Mouse (Mus musculus): ENCODE data around the gene Cstf3.

Gene Cstf3

DNA sequence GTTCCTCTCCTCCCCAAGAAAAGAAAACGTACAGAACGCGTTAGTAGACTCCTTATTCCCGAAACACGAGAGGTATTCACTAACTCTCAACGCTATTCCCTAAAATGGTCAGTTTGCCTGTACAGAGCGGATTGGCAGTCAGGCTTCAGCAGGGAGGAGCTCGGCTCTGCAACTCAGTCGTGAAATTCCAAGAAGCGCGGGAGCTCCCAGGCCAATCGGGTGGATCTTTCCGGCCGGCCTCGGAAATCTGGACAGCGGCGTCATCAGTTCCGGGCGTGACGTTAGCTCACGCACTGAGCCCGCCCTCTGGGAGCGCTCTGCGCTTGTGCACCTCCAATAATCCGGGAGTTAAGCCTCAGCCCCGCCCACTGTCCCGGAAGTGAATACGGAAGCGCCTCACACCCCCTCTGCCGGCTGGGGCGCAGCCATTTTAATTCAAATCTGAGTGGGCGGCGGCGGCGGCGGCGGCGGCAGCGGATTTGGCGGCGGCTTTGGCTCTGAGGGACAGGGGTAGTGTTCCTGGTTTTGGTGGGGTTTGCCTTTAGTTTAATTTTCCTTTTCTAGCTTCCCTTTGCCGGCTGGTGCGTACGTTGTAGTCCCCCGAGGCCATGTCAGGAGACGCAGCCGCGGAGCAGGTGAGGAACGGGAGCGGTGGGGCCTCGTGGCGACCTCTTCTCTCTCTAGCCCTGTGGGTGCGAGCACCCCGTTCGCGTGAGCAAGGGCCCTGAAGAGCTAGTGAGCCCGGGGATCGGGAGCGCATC lies at the start of gene Cstf3:
Cstf3 (plus strand) TSS at position 456 of the 761 bp plus-strand sequence.
- ATAC-seq (ENCODE audit: low TSS enrichment) = peak; percentile 95

DNA sequence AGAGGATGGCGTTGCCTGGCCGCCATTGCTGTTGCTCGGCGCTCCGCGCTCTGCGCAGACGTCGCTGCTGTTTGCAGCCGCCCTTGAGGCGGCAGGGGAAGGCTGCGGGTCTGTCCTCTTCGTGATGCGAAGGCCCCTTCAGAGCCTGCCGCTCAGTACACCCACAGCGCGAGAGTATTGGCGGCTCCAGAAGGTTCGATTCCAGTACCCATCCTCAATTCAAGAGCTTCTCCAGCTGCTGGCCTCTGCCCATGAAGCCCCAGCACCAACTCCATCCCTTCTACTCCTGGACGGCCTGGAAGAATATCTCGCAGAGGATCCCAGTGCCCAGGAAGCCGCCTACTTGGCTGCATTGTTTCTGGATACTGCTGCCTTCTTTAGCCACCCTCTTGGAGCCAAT lies 33.6 kb upstream of the Cstf3 start:
- peak; percentile 47; the same call in 1 of the 2 replicates for ATAC-seq (ENCODE audit: low TSS enrichment)

DNA sequence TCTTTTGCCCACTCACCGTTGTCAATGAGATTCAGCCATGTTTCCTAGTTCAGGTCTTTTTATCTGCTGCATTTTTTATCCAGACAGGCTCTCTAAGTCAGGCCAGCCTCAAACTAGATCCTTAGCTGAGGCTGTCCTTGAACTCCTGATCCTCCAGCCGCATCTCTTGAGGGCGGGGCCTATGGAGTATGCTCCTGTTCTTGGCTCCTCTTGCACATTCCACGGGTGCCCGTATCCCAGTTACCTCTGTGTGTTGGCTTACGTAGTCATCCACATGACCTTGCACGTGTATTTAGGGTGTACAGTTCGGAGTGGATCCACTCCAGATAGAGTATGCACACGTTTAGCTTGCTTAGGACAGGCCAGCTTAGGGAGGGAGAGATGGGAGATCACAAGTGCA lies 32.6 kb upstream of the Cstf3 start:
- no peak for ATAC-seq (ENCODE audit: low TSS enrichment)

DNA sequence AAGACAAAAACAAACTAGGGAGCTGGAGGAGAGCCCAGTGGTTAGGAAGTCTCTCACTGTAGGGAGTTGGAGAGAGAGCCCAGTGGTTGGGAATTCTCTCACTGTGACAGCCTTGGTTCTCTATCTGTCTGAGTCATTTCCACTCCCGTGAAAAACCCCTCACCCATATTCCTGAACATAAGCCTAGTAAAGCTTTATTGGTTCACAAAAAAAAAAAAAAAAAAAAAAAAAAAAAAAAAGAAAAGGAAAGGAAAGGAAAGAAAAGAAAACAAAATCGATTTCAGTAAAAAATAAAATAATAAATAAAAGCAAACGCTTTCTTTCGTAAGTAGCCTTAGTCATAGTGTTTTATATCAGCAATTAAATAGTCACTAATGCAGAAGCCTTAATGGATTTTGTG lies 32.0 kb upstream of the Cstf3 start:
- ATAC-seq (ENCODE audit: low TSS enrichment) = no peak

DNA sequence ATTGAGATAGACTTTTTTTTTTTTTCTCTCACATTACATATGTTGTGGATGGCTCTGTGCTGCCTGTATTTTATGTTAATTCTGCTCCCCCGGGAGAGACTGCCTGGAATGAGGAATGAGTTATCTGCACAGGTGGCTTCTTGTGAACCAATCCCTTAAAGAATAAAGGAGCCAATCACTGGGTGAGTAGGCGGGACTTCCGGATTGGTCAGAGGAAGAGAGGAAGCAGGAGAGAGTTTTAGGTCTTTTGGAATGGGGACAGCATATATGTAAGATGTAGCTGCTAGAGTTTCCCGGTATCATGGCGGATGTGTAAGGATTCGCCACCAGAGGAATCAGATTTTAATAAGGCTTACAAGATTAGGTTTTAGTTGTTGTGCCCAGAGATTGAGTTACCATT lies 31.4 kb upstream of the Cstf3 start:
- no peak for ATAC-seq (ENCODE audit: low TSS enrichment)

DNA sequence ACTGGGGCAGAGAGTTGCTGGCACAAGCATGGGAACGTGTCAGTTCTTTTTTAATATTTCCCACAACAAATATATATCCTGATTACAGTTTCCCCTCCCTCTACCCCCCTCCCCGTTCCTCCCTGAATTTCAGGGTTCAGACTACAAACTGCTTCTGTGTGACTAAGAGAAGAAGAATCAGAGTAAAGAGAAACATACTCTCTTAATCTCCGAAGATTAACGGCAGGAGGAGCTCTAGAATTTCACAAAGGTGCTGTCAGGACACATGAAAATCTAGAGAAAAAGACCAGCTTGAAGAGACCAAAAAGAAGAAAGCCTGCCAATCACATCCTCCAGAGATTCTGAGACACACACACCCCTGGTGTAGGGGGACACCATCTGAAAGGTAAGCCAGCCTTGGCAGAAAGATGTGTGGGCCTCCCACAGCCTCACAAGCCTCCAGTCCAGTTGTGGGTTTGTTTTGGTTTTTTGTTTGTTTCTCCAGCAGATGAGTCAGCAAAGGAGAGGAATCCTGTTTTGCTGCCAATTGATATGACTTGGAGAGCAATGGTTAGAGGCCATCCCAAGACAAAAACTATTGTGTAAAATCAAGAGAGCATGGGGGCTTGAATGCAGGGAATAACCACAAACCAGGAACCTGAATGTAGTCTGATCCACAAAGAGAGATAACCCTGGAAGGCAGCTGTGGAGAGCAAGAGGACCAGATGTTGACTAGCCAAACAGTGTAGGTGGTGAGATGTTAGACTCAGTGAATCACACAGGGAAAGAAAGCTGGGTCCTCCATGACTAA lies 30.5 kb upstream of the Cstf3 start:
- peak; percentile 4; the same call in 1 of the 2 replicates for ATAC-seq (ENCODE audit: low TSS enrichment)

DNA sequence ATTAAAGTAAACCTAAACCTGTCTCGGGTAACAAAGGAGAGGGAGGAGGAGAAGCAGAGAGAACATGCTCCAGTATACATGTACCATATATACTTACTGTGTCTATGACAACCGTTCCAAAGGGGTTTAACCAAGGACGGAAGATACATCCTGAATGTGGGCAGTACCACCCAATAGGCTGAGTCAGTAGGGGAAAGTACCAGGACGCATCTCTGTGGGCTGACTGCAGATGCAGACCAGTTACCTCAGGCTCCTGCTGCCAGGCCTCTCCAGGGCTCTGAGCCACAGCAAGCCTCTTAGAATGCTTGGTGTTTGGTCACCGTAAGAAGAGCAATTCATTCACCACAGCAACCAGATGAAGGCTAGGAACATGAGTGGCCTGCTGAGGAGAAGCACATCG lies 28.9 kb upstream of the Cstf3 start:
- peak; percentile 67 for ATAC-seq (ENCODE audit: low TSS enrichment)

DNA sequence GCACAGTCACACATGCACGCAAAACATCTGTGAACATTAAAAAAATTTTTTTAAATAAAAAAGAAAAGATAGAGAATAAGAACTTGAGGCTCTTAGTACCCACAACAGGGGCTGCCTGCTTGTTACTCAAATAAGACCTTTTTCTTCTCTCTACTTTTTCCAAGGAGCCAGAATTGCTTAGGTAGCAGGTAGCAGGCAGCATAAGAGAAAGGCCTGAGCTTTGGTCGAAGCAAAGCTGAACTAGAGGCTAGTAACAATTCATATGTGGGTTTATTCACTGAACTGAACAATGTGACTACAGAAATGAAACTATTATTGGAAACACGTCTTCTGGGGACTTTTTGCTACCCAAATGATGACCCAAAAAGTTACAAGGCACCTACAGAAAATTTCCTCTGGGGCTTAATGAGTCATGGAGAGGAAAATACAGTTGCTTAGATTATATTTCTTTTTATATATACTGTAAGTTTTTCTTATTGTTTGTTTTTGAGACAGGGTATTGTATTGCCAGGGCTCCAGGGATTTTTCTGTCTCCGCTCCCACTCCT lies 28.3 kb upstream of the Cstf3 start:
- ATAC-seq (ENCODE audit: low TSS enrichment) = no peak

DNA sequence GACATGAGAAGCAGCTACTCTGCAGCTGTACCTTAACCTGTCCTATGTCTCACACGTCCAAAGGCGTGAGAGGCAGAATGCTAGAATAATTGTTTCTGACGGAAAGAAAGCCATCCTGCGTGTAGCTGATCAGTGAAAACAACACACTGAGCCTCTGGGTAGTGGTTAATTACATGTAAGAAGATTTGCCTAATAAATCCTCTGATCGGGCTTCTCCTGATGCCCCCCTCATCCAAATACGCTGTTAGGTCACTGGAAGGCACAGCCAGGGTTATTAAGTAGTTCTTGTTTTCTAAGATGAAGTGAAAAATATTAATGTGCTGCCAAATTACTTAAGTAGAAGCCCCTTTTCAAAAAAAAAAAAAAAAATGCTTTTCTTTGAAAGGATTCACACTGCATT lies 18.3 kb upstream of the Cstf3 start:
- no peak for ATAC-seq (ENCODE audit: low TSS enrichment)

DNA sequence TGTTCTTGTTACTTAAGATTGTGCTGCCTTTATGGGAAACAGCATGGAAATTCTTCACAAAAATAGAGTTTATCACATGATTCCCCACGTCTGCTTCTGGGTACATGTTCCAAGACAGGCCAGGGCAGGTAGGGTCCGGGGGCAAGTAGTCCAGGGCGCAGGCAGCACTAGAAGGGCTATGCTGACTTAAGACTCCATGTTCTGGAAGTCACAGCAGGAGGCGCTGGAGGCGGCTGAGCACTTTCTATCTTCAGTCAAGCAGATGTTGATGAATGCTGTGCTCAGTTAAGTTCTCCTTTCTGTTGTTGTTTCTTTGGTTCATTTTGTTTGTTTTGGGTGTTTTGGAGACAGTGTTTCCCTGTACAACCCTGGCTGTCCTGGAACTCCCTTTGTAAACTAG lies 14.1 kb upstream of the Cstf3 start:
- no peak for ATAC-seq (ENCODE audit: low TSS enrichment)

DNA sequence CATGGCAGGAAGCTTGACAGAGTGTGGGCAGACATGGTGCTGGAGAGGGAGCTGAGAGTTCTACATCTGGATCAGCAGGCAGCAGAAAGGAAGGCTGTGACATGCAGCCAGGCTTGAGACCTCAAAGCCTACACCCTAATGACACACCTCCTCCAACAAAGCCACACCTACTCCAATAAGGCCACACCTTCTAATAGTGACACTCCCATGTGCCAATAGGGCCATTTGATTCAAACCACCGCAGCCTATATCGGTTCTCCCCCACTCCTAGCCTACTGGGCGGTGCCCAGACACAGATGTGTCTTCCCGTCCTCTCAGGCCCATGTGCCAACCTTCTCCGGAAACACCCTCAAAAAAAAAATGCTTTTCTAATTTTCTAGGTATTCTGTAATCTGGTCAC lies 12.3 kb upstream of the Cstf3 start:
- ATAC-seq (ENCODE audit: low TSS enrichment) = no peak

DNA sequence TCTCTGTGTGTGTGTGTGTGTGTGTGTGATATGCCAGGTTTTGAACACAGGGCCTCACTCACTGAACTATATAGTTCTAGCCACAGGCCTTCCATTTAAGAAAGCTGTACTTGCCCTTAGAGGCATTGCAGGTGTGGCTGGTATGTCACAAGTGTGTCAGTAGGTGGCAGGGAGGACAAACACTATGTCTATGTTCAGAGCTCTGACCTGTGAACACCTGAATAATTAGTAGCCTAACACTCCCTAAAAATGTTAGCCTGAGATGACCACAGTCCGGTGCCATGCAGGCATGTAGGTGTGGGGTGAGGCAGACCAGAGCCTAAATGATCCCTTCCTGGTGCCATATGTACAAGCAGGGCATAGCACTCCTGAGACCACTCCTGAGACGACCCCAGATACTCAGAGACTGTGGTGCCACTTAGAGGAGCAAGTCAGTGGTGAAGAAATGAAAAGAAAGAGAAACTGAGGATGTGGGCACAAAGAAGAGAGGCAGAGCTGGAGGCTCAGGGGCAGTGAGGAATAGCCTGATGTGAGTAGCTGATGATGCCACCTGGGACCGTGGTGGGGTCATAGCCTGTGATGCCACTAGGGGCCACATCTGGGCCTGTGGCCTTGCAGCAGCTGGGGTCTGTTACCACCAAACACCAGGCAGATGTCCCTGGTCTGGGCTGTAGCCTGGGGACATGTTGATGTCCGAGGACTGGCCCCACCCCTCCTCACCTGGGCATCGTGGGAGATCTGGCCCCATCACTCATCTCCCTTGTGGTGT lies 11.3 kb upstream of the Cstf3 start:
- ATAC-seq (ENCODE audit: low TSS enrichment) = no peak

DNA sequence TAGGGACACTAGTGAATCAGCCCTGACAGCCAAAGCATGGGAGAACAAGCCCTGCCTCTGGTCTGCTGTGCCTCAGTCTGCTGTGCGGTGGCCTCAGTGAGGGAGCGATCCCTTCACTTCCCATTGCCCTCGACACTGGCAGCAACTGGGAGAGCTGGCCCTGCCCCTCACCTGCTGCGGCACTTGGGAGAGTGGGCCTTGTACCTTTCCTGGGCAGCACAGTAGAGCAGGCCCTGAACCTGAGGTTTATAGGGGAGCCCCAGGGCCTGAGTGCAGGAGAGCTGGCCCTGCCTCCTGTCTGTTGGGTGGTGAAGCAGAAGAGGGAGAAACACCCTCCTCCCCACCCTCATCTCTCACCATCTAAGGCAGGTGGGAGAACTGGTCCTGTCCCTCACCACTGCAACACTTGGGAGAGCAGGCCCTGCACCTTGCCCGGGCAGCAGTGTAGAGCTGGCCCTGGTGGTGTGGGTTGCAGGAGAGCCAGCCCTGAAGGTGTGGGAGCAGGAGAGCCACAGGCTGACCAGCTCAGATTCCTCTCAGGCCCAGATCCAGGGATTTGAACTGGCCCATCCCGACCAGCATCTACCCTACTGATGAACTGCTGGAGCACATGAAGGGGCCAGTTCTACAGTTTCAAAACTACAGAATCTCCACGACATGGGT lies 10.4 kb upstream of the Cstf3 start:
- ATAC-seq (ENCODE audit: low TSS enrichment) = no peak

DNA sequence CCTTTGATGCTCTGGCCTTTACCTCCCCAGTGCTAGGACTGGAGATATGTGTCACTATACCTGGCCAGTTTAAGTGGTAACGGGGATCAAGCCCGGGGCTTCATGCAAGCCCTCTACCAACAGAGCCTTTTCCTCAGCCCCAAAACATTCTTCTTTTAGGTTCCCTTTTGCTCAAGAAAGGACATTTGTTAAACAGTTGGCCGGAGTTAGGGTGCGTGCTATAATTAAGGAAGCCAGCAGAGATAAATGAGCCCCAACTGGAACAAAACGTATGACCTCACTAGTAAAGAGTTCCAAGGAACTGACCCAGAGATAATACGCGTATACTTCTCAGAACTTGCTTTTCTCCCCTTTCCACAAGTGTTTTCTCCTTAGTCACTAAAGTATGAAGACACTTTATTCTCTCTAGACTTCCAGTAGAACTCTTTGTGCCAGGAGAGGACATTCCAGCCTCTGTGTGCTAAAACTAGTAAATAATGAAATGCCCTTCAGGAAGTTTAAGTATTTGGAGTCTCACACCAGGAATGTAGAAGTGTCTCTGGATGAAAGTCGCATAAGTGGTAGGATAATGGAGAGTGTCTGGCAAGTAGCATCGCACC lies 8.9 kb upstream of the Cstf3 start:
- no peak for ATAC-seq (ENCODE audit: low TSS enrichment)

DNA sequence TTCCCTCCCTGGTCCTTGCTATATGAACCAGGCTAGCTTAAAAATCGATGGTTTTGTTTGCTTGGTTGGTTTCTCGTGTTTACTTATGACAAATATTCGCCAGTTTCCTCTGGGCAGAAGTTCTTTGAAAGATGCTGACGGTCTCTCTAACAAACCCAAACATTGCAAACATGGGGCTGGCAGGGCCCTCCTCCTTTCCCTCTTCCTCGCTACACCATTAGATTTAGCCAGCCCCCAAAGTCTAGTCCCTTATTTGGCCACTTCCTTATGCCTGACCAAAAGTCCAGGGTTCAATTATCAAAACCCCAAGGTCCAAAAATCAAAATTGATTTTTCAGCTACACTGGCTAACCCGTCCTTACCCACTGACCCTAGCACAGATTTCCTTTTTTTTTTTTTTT lies 7.3 kb upstream of the Cstf3 start:
- ATAC-seq (ENCODE audit: low TSS enrichment) = no peak

DNA sequence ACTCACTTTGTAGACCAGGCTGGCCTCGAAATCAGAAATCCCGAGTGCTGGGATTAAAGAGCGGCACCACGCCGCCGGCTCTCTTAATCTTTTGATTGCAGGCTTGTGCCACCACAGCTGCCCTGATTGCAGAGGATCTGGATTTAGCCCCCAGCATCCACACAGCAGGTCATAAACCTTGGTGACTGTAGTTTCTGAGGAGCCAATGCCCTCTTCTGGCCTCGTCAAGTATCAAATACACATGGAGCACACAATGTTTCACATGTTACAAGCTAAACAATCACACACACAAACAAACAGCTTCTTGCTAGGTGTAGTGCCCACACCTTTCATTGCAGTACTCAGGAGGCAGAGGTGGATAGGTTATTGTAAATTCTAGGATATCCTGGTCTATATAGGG lies 6.1 kb upstream of the Cstf3 start:
- no peak for ATAC-seq (ENCODE audit: low TSS enrichment)

DNA sequence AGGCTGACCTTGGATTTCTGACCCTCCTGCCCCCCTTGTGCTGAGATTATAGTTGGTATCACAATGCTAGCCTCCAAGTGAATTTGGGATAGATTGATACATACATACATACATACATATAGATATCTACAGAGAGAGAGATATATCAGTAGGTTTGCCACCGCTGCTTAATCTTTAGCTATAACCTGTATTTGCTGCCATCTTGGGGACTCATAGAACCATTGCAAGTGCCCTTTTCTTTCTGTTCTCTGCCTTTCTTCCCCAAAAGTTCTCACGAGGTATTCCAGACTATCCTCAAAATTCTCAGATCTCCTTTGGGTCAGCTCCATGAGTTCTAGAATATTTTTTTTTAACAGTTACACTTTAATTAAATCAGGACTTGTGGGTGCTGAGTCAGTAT lies 4.7 kb upstream of the Cstf3 start:
- ATAC-seq (ENCODE audit: low TSS enrichment) = peak; percentile 54; the same call in 1 of the 2 replicates

DNA sequence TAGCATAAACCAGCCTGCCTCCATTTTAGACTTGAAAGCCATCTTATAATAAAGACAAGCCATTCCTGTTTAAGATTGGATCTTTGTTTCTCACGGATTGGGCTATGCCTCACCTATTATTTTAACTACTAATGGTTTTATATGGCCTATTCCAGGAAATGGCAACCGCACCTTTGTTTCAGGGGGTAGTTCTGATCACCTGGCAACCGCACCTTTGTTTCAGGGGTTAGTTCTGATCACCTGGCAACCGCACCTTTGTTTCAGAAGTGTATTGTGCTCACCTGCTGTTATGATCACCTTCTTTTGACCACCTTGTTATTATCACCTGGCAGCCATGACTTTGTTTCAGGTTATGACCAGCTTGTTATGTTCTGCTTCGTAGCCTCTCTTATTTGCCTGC lies 1.8 kb upstream of the Cstf3 start:
- no peak for ATAC-seq (ENCODE audit: low TSS enrichment)

DNA sequence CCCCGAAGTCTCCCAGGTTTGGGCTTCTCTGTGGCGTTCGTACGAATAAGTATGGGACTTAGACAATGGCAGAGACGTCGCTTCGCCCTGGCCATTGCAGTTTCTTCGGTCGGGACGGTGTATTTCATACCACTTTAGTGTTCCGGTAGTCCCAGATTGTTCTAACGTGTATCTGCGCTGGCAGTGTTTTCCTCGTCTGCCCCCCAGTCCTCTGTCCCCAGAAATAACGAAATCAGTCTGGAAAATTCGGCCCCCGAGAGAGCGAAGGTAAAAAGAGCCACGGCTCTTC lies 450 bp downstream of the Cstf3 start:
- no peak; the same call in 1 of the 2 replicates for ATAC-seq (ENCODE audit: low TSS enrichment)

DNA sequence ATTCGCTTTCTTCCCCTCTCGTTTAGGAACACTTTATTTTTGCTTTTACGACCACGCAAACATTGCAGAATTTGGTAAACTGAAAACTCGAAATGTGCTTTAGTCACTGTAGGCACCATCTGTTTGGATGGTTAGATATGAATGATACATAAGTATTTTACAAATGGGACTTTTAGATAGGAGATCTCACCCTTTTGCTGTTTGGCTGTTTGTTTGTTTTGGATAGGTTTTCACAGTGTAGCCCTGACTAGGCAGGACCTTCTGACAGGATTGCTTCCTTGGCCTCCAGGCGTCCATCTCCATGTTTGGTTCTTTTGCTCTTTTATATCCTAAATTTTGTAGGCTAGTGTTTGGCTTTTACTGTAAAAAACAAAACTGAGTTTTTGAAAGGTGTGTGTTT lies 818 bp downstream of the Cstf3 start:
- ATAC-seq (ENCODE audit: low TSS enrichment) = no peak

DNA sequence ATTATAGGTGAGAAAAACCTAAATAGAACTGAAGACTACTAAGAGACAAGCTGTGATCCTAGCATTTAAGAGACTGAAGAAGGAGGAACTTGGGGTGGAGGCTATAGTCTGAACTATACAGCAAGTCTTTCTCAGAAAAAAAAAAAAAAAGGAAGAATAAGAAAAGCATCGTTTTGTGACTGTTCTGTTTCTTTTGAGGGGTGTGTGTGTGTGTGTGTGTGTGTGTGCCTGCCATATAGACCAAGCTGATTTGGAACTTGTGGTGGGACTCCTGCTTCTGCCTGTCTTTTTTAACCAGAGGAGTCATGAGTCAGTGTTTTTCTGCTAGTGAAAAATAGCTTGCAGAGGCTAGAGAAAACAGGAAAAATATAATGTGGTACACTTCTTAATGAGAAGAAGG lies 4.7 kb downstream of the Cstf3 start:
- no peak for ATAC-seq (ENCODE audit: low TSS enrichment)

DNA sequence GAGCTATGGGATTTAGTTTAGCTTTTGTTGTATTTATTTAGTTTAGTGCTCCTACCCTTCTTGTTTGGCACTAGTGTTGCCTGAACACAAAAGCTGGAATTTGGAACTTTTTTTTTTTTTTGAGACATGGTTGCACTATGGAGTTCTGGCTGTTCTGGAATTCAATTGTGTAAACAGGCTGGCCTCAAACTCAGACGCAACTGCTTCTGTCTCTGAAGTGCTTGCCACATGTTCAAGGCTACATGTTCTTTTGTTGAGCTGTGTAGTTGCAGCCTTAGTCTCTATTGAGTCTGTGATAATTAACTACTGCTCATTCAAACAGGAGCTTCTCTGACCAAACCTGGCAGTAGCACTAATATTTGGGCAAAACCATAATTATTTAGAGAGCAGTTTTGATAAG lies 13.1 kb downstream of the Cstf3 start:
- no peak for ATAC-seq (ENCODE audit: low TSS enrichment)

All from frontal cortex, adult (tissue).